Mouse (Mus musculus) gastrocnemius, postnatal 14 days (tissue): ENCODE measurements around the gene Zup1. TPM values are rescaled to one million over a fixed set of nuclear protein-coding genes. Genes with fewer than 3 reads are reported as not detected.

Source experiments
- total RNA-seq, 2 experiments: library from RNA; stranded (reverse); gene quantifications; 2 replicates each; pipeline ENCODE4 v1.2.3; 2021

Zup1 gene
- total RNA-seq, 2 experiments from 2014 or later = 6.2 to 6.3 TPM

Other genes starting within 250 kb of the Zup1 start
- gene Sult3a2, start 164.6 kb downstream of the Zup1 start, total RNA-seq = not detected
- gene Sult3a1, start 93.5 kb downstream of the Zup1 start, total RNA-seq = not detected
- not detected for gene Rsph4a, start 46.2 kb downstream of the Zup1 start, total RNA-seq
- gene Rwdd1, start 68.4 kb upstream of the Zup1 start, total RNA-seq = 100 to 1,000 TPM in 1 of 2 experiments, 10 to 100 TPM in 1; 98.6 to 107 TPM
- gene Trappc3l, start 86.3 kb upstream of the Zup1 start, total RNA-seq = not detected
- gene Calhm4, start 93.0 kb upstream of the Zup1 start, total RNA-seq = not detected
- under 1 TPM; 0.64 to 0.92 TPM for gene Calhm5, start 145.2 kb upstream of the Zup1 start, total RNA-seq
- gene Calhm6, start 176.7 kb upstream of the Zup1 start, total RNA-seq = under 1 TPM in 1 of 2 experiments, not detected in 1; 0.29 TPM